Mouse (Mus musculus): ENCODE measurements around the gene St3gal3. TPM values are rescaled to one million over a fixed set of nuclear protein-coding genes. Genes with fewer than 3 reads are reported as not detected.

St3gal3 gene
- total RNA-seq, 2 experiments from 2014 or later, result 46.0 to 47.4 TPM

DNA sequence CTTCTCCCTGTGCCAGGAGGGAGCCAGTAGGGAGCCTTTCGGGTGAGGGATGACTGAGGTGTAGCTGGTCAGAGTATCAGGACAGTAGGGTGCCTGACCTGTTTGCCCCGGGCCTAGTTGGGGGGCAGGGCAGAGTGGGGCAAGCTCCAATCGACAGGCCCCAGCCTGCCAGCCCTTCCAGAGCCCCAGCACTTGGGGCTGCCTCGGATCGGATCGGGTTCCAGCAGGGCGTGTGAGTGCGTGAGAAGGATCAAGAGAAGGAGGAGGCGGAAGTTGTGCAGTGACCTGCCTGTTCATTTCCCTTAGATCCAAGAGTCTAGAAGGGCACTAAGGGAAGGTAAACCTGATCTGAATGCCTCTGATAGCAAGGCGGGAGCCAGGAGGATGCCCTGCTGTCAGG, 161.7 kb downstream of the St3gal3 start:
- no peak for TF ChIP-seq CTCF (IDR thresholded peaks at IDR 0.05)
- intact Hi-C loops (cut with DNase I), result no loop called here
- DNase-seq (ENCODE audit: extremely low spot score in 1 of 2, low spot score in 2 of 2), result no peak
- Histone ChIP-seq H3K27ac (no peak overlapping the region), H3K4me3 (no peak overlapping the region)

- Histone ChIP-seq H3K4me3 (no peak overlapping the region), H3K27ac (no peak overlapping the region)
- intact Hi-C loops (cut with DNase I), result no loop called here
- no peak for TF ChIP-seq CTCF (IDR thresholded peaks at IDR 0.05)
- DNase-seq (ENCODE audit: extremely low spot score in 1 of 2, low spot score in 2 of 2), result no peak
Measured at GRCm38 (mm10) chr4:117964346-117965025, 170.2 kb downstream of the St3gal3 start.

DNA sequence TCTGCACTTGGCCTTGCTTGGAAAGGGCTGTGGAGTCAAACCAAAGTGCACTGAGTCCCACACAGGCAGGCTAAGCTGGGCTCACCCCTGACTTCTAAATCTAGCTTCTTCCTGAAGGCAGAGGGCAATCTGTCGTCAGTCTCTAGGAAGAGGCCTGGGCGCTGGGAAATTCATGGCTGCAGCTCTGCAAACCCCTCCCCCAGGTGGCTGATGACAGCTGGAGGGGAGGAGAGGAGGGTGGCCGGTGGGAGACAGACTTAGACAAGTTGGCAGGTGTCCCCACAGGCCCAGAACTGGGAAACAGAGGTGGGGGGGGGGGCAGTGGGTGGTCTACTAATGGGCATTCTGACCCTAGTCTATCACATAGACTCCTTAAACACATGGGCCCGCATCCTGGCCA, 177.2 kb downstream of the St3gal3 start:
- Histone ChIP-seq H3K4me3 (no peak overlapping the region), H3K27ac (no peak overlapping the region)
- intact Hi-C loops (cut with DNase I), result no loop called here
- DNase-seq (ENCODE audit: extremely low spot score in 1 of 2, low spot score in 2 of 2), result no peak
- no peak for TF ChIP-seq CTCF (IDR thresholded peaks at IDR 0.05)

DNA sequence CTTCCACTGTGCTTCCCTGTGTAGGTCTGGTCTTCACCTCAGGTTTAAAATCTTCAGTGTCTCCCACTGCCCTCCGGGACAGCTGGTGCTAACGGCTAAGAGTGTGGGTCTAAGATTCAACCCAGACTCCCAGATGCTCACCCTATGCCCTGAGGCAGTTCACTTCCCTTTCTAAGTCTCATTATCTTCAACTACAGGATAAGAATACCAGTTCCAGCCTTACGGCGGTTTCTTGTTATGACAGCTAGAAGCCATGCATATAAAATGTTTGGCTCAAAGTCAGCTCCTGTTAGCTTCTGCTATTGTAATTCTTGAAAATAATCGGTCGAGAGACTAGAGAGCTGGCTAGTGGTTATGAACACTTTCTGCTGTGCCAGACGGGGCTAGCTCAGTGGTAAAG, 187.2 kb downstream of the St3gal3 start:
- H3K27ac ChIP-seq, result no peak overlapping the region
- no peak for DNase-seq (ENCODE audit: extremely low spot score in 1 of 2, low spot score in 2 of 2)
- no peak; the same call in 1 of the 2 replicates for TF ChIP-seq CTCF (IDR thresholded peaks at IDR 0.05)
- H3K4me3 ChIP-seq, result no peak overlapping the region
- intact Hi-C loops (cut with DNase I), result no loop called here

DNA sequence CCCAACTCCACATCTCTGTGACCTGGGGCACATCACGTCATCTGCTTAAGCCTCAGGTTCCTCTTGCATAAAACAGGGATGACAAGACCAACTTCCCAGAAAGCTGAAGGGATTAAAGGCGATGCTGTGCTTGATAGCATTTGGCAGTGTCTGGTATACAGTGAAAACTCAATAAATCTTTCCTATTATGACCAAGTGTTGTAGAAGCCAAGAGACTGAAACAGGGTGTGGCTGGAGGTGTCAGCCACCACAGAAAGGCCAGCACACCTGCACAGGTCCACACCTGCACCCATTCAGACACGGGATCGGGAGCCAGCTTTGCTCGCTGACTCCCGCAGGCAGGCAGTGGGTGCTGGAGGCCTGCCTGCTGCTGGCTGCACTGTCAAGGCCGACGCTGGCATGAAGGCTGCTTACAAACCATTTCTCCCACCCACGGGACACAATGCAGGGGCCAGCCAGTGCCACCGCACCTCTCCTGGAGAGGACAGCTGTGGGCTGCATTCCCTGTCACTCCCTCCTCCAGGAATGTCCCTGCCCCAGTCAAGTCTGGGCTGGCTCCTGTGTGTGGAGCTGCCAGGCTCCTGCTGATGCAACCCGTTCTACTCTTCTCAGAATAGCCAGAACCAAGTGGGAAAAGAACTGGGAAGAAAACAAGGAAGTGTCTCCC, 187.9 kb downstream of the St3gal3 start:
- intact Hi-C loops (cut with DNase I), result no loop called here
- DNase-seq (ENCODE audit: extremely low spot score in 1 of 2, low spot score in 2 of 2), result peak in 1 of 2 experiments; percentile 24
- no peak for TF ChIP-seq CTCF (IDR thresholded peaks at IDR 0.05)
- H3K27ac ChIP-seq, result no peak overlapping the region
- no peak overlapping the region for H3K4me3 ChIP-seq

DNA sequence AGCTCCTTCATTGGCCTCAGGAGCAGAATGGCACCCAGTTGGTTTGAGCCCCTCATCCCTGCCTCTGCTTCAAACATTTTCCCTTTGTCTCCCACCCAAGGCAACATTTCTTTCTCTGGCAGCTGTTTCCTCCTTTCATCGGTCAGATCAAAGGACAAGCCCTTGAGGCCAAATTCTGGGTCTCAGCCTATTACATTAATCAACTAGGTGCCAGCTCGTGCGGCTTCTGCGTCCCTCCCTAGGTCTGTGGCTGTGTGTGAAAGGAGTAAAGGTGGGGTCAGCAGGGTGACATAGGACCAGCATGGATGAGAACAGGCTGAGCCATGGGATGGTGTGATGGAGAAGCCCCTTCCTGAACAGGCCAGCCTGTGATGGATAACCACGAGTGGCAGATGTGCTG, 191.4 kb downstream of the St3gal3 start:
- no peak for DNase-seq (ENCODE audit: extremely low spot score in 1 of 2, low spot score in 2 of 2)
- no peak for TF ChIP-seq CTCF (IDR thresholded peaks at IDR 0.05)
- no peak overlapping the region for H3K4me3 ChIP-seq
- H3K27ac ChIP-seq, result no peak overlapping the region
- intact Hi-C loops (cut with DNase I), result no loop called here

DNA sequence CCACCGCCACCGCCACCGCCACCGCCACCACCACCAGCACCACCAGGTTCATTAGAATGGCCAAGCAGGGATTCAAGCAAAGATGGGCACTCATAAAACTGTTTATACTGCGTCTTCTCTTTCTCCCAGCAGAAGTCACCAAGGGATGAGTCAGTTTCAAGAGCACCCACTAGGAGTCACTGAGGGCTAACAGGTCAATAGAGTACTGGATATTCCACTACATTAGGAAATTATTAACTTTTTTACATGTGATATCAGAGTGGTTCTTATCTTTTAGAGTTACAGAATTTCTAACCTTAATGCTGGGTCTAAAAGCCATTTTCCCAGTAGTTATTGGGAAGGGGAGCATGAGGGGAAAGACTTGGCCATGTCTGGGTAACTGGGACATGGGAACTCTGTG, 197.8 kb downstream of the St3gal3 start:
- DNase-seq (ENCODE audit: extremely low spot score in 1 of 2, low spot score in 2 of 2), result no peak
- Histone ChIP-seq H3K4me3 (no peak overlapping the region), H3K27ac (no peak overlapping the region)
- intact Hi-C loops (cut with DNase I), result no loop called here
- no peak for TF ChIP-seq CTCF (IDR thresholded peaks at IDR 0.05)

DNA sequence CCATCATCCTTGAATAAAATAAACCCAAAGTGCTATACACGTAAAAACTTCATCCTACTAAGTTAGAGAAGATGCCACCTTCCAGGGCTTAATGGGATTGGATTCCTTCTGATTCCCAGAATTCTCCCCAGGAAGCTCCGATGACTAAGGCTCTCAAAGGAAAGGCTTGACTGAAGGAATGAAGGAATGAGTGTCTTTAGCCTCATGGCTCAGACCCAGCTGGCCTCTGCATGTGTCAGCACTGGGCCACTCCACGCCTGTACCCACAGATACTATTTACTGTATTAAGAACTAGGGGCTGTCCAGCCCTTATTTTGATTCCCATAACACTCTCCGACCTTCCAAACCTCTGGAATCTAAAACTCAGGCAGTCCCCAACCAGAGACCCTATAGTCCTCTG, 200.6 kb downstream of the St3gal3 start:
- no peak for TF ChIP-seq CTCF (IDR thresholded peaks at IDR 0.05)
- Histone ChIP-seq H3K27ac (no peak overlapping the region), H3K4me3 (no peak overlapping the region)
- no peak for DNase-seq (ENCODE audit: extremely low spot score in 1 of 2, low spot score in 2 of 2)
- intact Hi-C loops (cut with DNase I), result no loop called here

- no peak for DNase-seq (ENCODE audit: extremely low spot score in 1 of 2, low spot score in 2 of 2)
- intact Hi-C loops (cut with DNase I), result no loop called here
- no peak overlapping the region for H3K27ac ChIP-seq
- no peak overlapping the region for H3K4me3 ChIP-seq
- no peak for TF ChIP-seq CTCF (IDR thresholded peaks at IDR 0.05)
Measured at GRCm38 (mm10) chr4:117933248-117933647, 201.5 kb downstream of the St3gal3 start.

GRCm38 (mm10) chr4:117929391-117929881, 205.3 kb downstream of the St3gal3 start, which contains the start of gene Artn:
Gene Artn (minus strand): TSS chr4:117929763.
- intact Hi-C loops (cut with DNase I), result loop anchor here (5.0 kb wide), 2 partner anchors 102 to 363 kb away; partner anchors contain the start of gene Ptprf
- Histone ChIP-seq H3K27ac (no peak within 1 kb of the TSS), H3K4me3 (no peak within 1 kb of the TSS)
- TF ChIP-seq CTCF (IDR thresholded peaks at IDR 0.05), result no peak
- no peak for DNase-seq (ENCODE audit: extremely low spot score in 1 of 2, low spot score in 2 of 2)

DNA sequence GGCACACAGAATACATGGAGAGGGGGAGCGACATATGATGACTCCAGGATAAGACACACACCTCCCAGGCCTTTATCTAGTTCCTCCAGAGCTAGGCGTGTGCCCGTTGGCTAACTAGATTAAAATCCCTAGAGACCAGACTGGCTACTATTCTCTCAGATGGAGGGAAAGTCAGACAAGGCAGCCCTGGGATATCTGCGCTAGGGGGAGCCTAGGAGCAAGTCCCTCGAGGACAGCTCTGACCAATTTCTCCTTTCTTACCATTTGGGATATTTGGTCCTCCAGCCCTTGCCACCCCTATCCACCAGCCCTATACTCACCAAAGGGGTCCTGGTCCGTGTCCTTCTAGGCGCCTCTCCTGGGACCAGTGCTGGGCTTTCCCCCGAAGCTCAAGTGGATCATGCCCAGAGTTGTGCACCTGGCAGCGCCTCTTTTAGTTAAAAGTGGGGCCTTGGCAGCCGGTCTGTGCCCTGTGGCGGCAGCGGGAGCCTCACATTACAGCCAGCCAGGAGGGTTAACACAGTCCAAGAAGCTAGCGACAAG, 205.9 kb downstream of the St3gal3 start:
- intact Hi-C loops (cut with DNase I), result loop anchor here (1.0 to 5.0 kb wide), 3 partner anchors 101 to 364 kb away; partner anchors contain the start of gene Ptprf
- DNase-seq (ENCODE audit: extremely low spot score in 1 of 2, low spot score in 2 of 2), result peak; percentile 35 to 59
- TF ChIP-seq CTCF (IDR thresholded peaks at IDR 0.05), result peak; percentile 64
- Histone ChIP-seq H3K27ac (no peak overlapping the region), H3K4me3 (no peak overlapping the region)

- DNase-seq (ENCODE audit: extremely low spot score in 1 of 2, low spot score in 2 of 2), result no peak
- intact Hi-C loops (cut with DNase I), result loop anchor here (1.0 to 5.0 kb wide), 3 partner anchors 101 to 364 kb away; partner anchors contain the start of gene Ptprf
- TF ChIP-seq CTCF (IDR thresholded peaks at IDR 0.05), result peak; percentile 82
- Histone ChIP-seq H3K27ac (no peak overlapping the region), H3K4me3 (no peak overlapping the region)
Measured at GRCm38 (mm10) chr4:117928234-117928633, 206.5 kb downstream of the St3gal3 start.
